8 mouse cellular contexts compared by ENCODE assay signal in genomic region chr5:92381550-92382348, GRCm38 (mm10). TPM values are rescaled to one million over a fixed set of nuclear protein-coding genes. Genes with fewer than 3 reads are reported as not detected.
DNase-seq lines count a peak whose midpoint lies in the region; ATAC-seq and TF ChIP-seq lines count a peak whose summit lies in the region.

No protein-coding gene starts in this region.

- ATAC-seq in limb, embryonic 11.5 days (ENCODE audit: insufficient number of reproducible peaks, low FRiP score, low TSS enrichment, low read depth) = no peak
- peak; percentile 85 for ATAC-seq in midbrain, postnatal 0 days (ENCODE audit: low FRiP score)

- DNase-seq in urinary bladder, adult 18-20 months (ENCODE audit: low spot score in 2 of 2) = peak; percentile 55 to 58
- DNase-seq in urinary bladder, adult 2 months (ENCODE audit: low spot score) = no peak
- DNase-seq in embryo, embryonic 10.5 days (ENCODE audit: low spot score) = peak; percentile 91
- DNase-seq in gastrocnemius, postnatal 25 days = peak; percentile 52
- peak; percentile 87 for DNase-seq in kidney, adult 2 months
- peak; percentile 84 for DNase-seq in limb, embryonic 11.5 days (ENCODE audit: low spot score)
- DNase-seq in midbrain, postnatal 0 days (ENCODE audit: low spot score) = peak; percentile 90
- DNase-seq in spleen, postnatal 36 days (ENCODE audit: low spot score in 2 of 2) = peak; percentile 66 to 77

- H3K4me2 ChIP-seq in limb, embryonic 11.5 days (ENCODE audit: low read depth, severe bottlenecking) = no peak overlapping the region
- no peak overlapping the region for H3K4me2 ChIP-seq in midbrain, postnatal 0 days (ENCODE audit: low read depth, low read length, poor library complexity, severe bottlenecking)

- H3K4me3 ChIP-seq in kidney, adult 2 months (ENCODE audit: insufficient read depth, low read depth, low read length) = no peak overlapping the region
- H3K4me3 ChIP-seq in limb, embryonic 11.5 days (ENCODE audit: low read depth, low read length) = no peak overlapping the region
- no peak overlapping the region for H3K4me3 ChIP-seq in midbrain, postnatal 0 days (ENCODE audit: low read depth, low read length)

- no peaks in the 10 kb centered on the region for H3K9me3 ChIP-seq in limb, embryonic 11.5 days (ENCODE audit: control insufficient read depth, low read length)
- no peaks in the 10 kb centered on the region for H3K9me3 ChIP-seq in midbrain, postnatal 0 days (ENCODE audit: low read length)

- WGBS in kidney, adult 2 months = 39% methylated on average over 12 of the region's 12 CpGs
- 41% methylated on average over 12 of the region's 12 CpGs for WGBS in limb, embryonic 11.5 days
- WGBS in midbrain, postnatal 0 days = 37% methylated on average over 12 of the region's 12 CpGs

- TF ChIP-seq POLR2A in kidney, adult 2 months (IDR thresholded peaks at IDR 0.05; ENCODE audit: low read depth, low read length) = no peak

- H3K27me3 ChIP-seq in kidney, adult 2 months (replicated peaks; ENCODE audit: control insufficient read depth, insufficient read depth, low read length) = no peaks in the 10 kb centered on the region
- H3K27me3 ChIP-seq in limb, embryonic 11.5 days (ENCODE audit: control insufficient read depth, insufficient read depth, low read length) = no peaks in the 10 kb centered on the region
- no peaks in the 10 kb centered on the region for H3K27me3 ChIP-seq in midbrain, postnatal 0 days (ENCODE audit: insufficient read depth, low read length)

- no peaks in the 10 kb centered on the region for H3K36me3 ChIP-seq in kidney, adult 2 months (ENCODE audit: control insufficient read depth, insufficient read depth, low read length)
- no peaks in the 10 kb centered on the region for H3K36me3 ChIP-seq in limb, embryonic 11.5 days (ENCODE audit: control insufficient read depth, insufficient read depth, low read length)
- H3K36me3 ChIP-seq in midbrain, postnatal 0 days (ENCODE audit: insufficient read depth, low read length) = no peaks in the 10 kb centered on the region

- peak; percentile 70 for TF ChIP-seq CTCF in kidney, adult 2 months (conservative IDR thresholded peaks at IDR 0.05; ENCODE audit: insufficient read depth, insufficient read length, low read depth, low read length)
- peak; percentile 88 for TF ChIP-seq CTCF in midbrain, postnatal 0 days (IDR thresholded peaks at IDR 0.05)

- no peaks in the 10 kb centered on the region for H3K4me1 ChIP-seq in kidney, adult 2 months (ENCODE audit: control insufficient read depth, insufficient read depth, low read length)
- H3K4me1 ChIP-seq in limb, embryonic 11.5 days (ENCODE audit: control insufficient read depth, insufficient read depth, low read length) = no peaks in the 10 kb centered on the region
- H3K4me1 ChIP-seq in midbrain, postnatal 0 days (ENCODE audit: insufficient read depth, low read length) = no peaks in the 10 kb centered on the region

- H3K27ac ChIP-seq in kidney, adult 2 months (ENCODE audit: insufficient read depth, low read depth, low read length) = no peak overlapping the region
- H3K27ac ChIP-seq in limb, embryonic 11.5 days (replicated peaks; ENCODE audit: low read depth, low read length) = no peak overlapping the region
- H3K27ac ChIP-seq in midbrain, postnatal 0 days (ENCODE audit: low read depth, low read length) = no peak overlapping the region

- H3K9ac ChIP-seq in limb, embryonic 11.5 days (ENCODE audit: low read length) = no peak overlapping the region
- no peak overlapping the region for H3K9ac ChIP-seq in midbrain, postnatal 0 days (replicated peaks; ENCODE audit: low read length, poor library complexity, severe bottlenecking)

RNA-seq across cellular contexts. Expression of gene Cxcl10, which starts 33.1 kb away (rescaled TPM):
- polyA plus RNA-seq in urinary bladder, adult 2 months (2012; rRNA removed) = 7.0 and 14.7 TPM in 2 replicates
- not detected for total RNA-seq in gastrocnemius, postnatal 25 days (2021)
- 10.2 and 16.6 TPM in 2 replicates for polyA plus RNA-seq in kidney, adult 2 months (2012; rRNA removed)
- 1.2 and 1.3 TPM in 2 replicates for polyA plus RNA-seq in limb, embryonic 11.5 days (2014; fragmentation: Nextera tagmentation; extraction: Ambion mirVana)
- total RNA-seq in midbrain, postnatal 0 days (2014; rRNA removed) = not detected in 2 replicates
- 0.28 TPM in 1 of 2 replicates, not detected in the other for polyA plus RNA-seq in midbrain, postnatal 0 days (2015; fragmentation: Nextera tagmentation; extraction: Ambion mirVana)

RNA-seq across cellular contexts. Expression of gene Art3, which starts 50.1 kb away (rescaled TPM):
- 839 and 925 TPM in 2 replicates for polyA plus RNA-seq in urinary bladder, adult 2 months (2012; rRNA removed)
- 100 to 1,000 TPM; 365 to 392 TPM for total RNA-seq in gastrocnemius, postnatal 25 days (2021)
- polyA plus RNA-seq in kidney, adult 2 months (2012; rRNA removed) = 7.1 and 8.8 TPM in 2 replicates
- 1.8 and 2.5 TPM in 2 replicates for polyA plus RNA-seq in limb, embryonic 11.5 days (2014; fragmentation: Nextera tagmentation; extraction: Ambion mirVana)
- total RNA-seq in midbrain, postnatal 0 days (2014; rRNA removed) = 4.2 and 4.7 TPM in 2 replicates
- 5.5 and 7.1 TPM in 2 replicates for polyA plus RNA-seq in midbrain, postnatal 0 days (2015; fragmentation: Nextera tagmentation; extraction: Ambion mirVana)

RNA-seq across cellular contexts. Expression of gene Nup54, which starts 53.3 kb away (rescaled TPM):
- polyA plus RNA-seq in urinary bladder, adult 2 months (2012; rRNA removed) = 21.1 and 25.9 TPM in 2 replicates
- 1 to 10 TPM; 9.1 to 9.7 TPM for total RNA-seq in gastrocnemius, postnatal 25 days (2021)
- polyA plus RNA-seq in kidney, adult 2 months (2012; rRNA removed) = 14.5 and 14.8 TPM in 2 replicates
- polyA plus RNA-seq in limb, embryonic 11.5 days (2014; fragmentation: Nextera tagmentation; extraction: Ambion mirVana) = 77.4 and 77.5 TPM in 2 replicates
- 91.8 and 145 TPM in 2 replicates for total RNA-seq in midbrain, postnatal 0 days (2014; rRNA removed)
- 52.1 and 52.6 TPM in 2 replicates for polyA plus RNA-seq in midbrain, postnatal 0 days (2015; fragmentation: Nextera tagmentation; extraction: Ambion mirVana)

RNA-seq across cellular contexts. Expression of gene Cxcl9, which starts 53.9 kb away (rescaled TPM):
- polyA plus RNA-seq in urinary bladder, adult 2 months (2012; rRNA removed) = 7.3 and 8.8 TPM in 2 replicates
- total RNA-seq in gastrocnemius, postnatal 25 days (2021) = under 1 TPM; 0.20 to 0.86 TPM
- polyA plus RNA-seq in kidney, adult 2 months (2012; rRNA removed) = 8.2 and 14.6 TPM in 2 replicates
- polyA plus RNA-seq in limb, embryonic 11.5 days (2014; fragmentation: Nextera tagmentation; extraction: Ambion mirVana) = not detected in 2 replicates
- total RNA-seq in midbrain, postnatal 0 days (2014; rRNA removed) = not detected in 2 replicates
- polyA plus RNA-seq in midbrain, postnatal 0 days (2015; fragmentation: Nextera tagmentation; extraction: Ambion mirVana) = not detected in 2 replicates

Comparison
In these comparisons a context has a peak if more than half of its experiments do, and no peak if none do; other contexts are left out.
1. RNA of gene Art3, which starts 50.1 kb away (polyA plus RNA-seq): 839 to 925 TPM in urinary bladder, adult 2 months; 7.1 to 8.8 TPM in kidney, adult 2 months, 5.5 to 7.1 TPM in midbrain, postnatal 0 days and 1.8 to 2.5 TPM in limb, embryonic 11.5 days; every median in the first group is over 10 times any median in the second.